Mouse (Mus musculus) intestine, postnatal 0 days (tissue): ENCODE measurements around the gene Ddx60. TPM values are rescaled to one million over a fixed set of nuclear protein-coding genes. Genes with fewer than 3 reads are reported as not detected.

Source experiments
- ATAC-seq: fragments of 200-750 bp; cut with Nextera tagmentation; 2 replicates; pipeline ENCODE4 v1.8.0; 2017; ENCODE audit warnings: mild to moderate bottlenecking, moderate TSS enrichment, moderate library complexity
- H3K27ac ChIP-seq: fragments of 300-500 bp; sonication (generic); 2 replicates; pipeline ENCODE4 v1.5.1; 2014; ENCODE audit warnings: mild to moderate bottlenecking, low read depth, low read length, moderate library complexity
- H3K27me3 ChIP-seq: fragments of 300-500 bp; sonication (generic); replicated peaks from 2 replicates; pipeline ENCODE4 v1.6.1; 2014; ENCODE audit warnings: low read length, mixed read lengths; ENCODE audit not compliant: control insufficient read depth, insufficient read depth
- H3K36me3 ChIP-seq: fragments of 300-500 bp; sonication (generic); 2 replicates; pipeline ENCODE4 v1.6.1; 2014; ENCODE audit warnings: mild to moderate bottlenecking, moderate library complexity; ENCODE audit not compliant: control insufficient read depth, insufficient read depth
- H3K4me1 ChIP-seq: fragments of 300-500 bp; sonication (generic); replicated peaks from 2 replicates; pipeline ENCODE4 v1.6.1; 2014; ENCODE audit warnings: antibody characterized with exemption, low read length, mixed read lengths; ENCODE audit not compliant: control insufficient read depth, insufficient read depth
- H3K4me2 ChIP-seq: fragments of 300-500 bp; sonication (generic); replicated peaks from 2 replicates; pipeline ENCODE4 v1.6.1; 2014; ENCODE audit warnings: low read depth, mild to moderate bottlenecking, moderate library complexity
- H3K4me3 ChIP-seq: fragments of 300-500 bp; sonication (generic); 2 replicates; pipeline ENCODE4 v1.5.1; 2014; ENCODE audit warnings: low read depth, low read length
- H3K9ac ChIP-seq: fragments of 300-500 bp; sonication (generic); 2 replicates; pipeline ENCODE4 v1.6.1; 2014; ENCODE audit warnings: mild to moderate bottlenecking, low read depth, low read length
- H3K9me3 ChIP-seq: fragments of 300-500 bp; sonication (generic); 2 replicates; pipeline ENCODE4 v1.6.1; 2016; ENCODE audit warnings: mixed run types; ENCODE audit not compliant: control insufficient read depth
- CTCF ChIP-seq: sonication (generic); IDR thresholded peaks from 2 replicates; pipeline ENCODE4 v1.5.1; 2016; ENCODE audit warnings: low read depth, mild to moderate bottlenecking, control low read depth, antibody characterized with exemption, moderate library complexity
- WGBS: fragments of 180-500 bp; shearing (Covaris S2); extraction: QIAGEN DNeasy Blood & Tissue Kit; methylation state at CpG from one replicate; pipeline ENCODE4 v1.1.7; 2014; 5-methylcytosine and 5-hydroxymethylcytosine counted together
- polyA plus RNA-seq: library from polyadenylated mRNA; unstranded; fragments of >200 nt; fragmentation: Nextera tagmentation; extraction: Ambion mirVana; gene quantifications from 2 replicates; pipeline ENCODE4 v1.2.1, GENCODE M21; 2015

The Ddx60 gene
- polyA plus RNA-seq, 1 experiment from 2014 or later, result 47.9 TPM

- no peaks in the 10 kb centered on the region for H3K36me3 ChIP-seq
- H3K4me3 ChIP-seq, result no peak overlapping the region
- no peaks in the 10 kb centered on the region for H3K4me1 ChIP-seq
- peak overlapping the region; percentile 62 for H3K27ac ChIP-seq
- H3K4me2 ChIP-seq, result peak overlapping the region; percentile 38
- ATAC-seq, result no peak
- H3K27me3 ChIP-seq, result no peaks in the 10 kb centered on the region
- WGBS, result 38% methylated on average over 13 of the region's 13 CpGs
- no peaks in the 10 kb centered on the region for H3K9me3 ChIP-seq
- TF ChIP-seq CTCF, result no peak
- H3K9ac ChIP-seq, result 0 out of 2 replicates have a peak overlapping the region, but pooled peaks have one; percentile 17
These were observed 19.3 kb upstream of the Ddx60 start for GRCm38 (mm10) chr8:61908303-61909215.

GRCm38 (mm10) chr8:61909313-61909712 is 18.6 kb upstream of the Ddx60 start:
- Histone ChIP-seq H3K4me3 (no peak overlapping the region), H3K27ac (peak overlapping the region; percentile 73), H3K4me1 (no peaks in the 10 kb centered on the region), H3K9me3 (no peaks in the 10 kb centered on the region), H3K27me3 (no peaks in the 10 kb centered on the region), H3K4me2 (peak overlapping the region; percentile 38), H3K9ac (no peak overlapping the region), H3K36me3 (no peaks in the 10 kb centered on the region)
- ATAC-seq, result peak; percentile 97
- 50% methylated on average over 3 of the region's 3 CpGs for WGBS
- peak; percentile 40 for TF ChIP-seq CTCF

GRCm38 (mm10) chr8:61912817-61913216 is 15.1 kb upstream of the Ddx60 start:
- 93% methylated on average over 5 of the region's 5 CpGs for WGBS
- no peak for ATAC-seq
- Histone ChIP-seq H3K27ac (no peak overlapping the region), H3K4me3 (no peak overlapping the region), H3K27me3 (no peaks in the 10 kb centered on the region), H3K9me3 (no peaks in the 10 kb centered on the region), H3K36me3 (no peaks in the 10 kb centered on the region), H3K9ac (no peak overlapping the region), H3K4me1 (no peaks in the 10 kb centered on the region), H3K4me2 (no peak overlapping the region)
- no peak for TF ChIP-seq CTCF

- no peaks in the 10 kb centered on the region for H3K36me3 ChIP-seq
- no peaks in the 10 kb centered on the region for H3K9me3 ChIP-seq
- H3K27me3 ChIP-seq, result no peaks in the 10 kb centered on the region
- no peak for TF ChIP-seq CTCF
- no peaks in the 10 kb centered on the region for H3K4me1 ChIP-seq
- WGBS, result 66% methylated on average over 9 of the region's 9 CpGs
- H3K27ac ChIP-seq, result no peak overlapping the region
- no peak overlapping the region for H3K9ac ChIP-seq
- no peak overlapping the region for H3K4me2 ChIP-seq
- no peak overlapping the region for H3K4me3 ChIP-seq
- no peak for ATAC-seq
These were observed 13.9 kb upstream of the Ddx60 start for GRCm38 (mm10) chr8:61913957-61914356.

- Histone ChIP-seq H3K9ac (no peak overlapping the region), H3K9me3 (no peaks in the 10 kb centered on the region), H3K36me3 (no peaks in the 10 kb centered on the region), H3K27me3 (no peaks in the 10 kb centered on the region), H3K27ac (no peak overlapping the region), H3K4me2 (no peak overlapping the region), H3K4me3 (no peak overlapping the region), H3K4me1 (no peaks in the 10 kb centered on the region)
- 63% methylated on average over 4 of the region's 4 CpGs for WGBS
- no peak for TF ChIP-seq CTCF
- no peak for ATAC-seq
These were observed 10.6 kb upstream of the Ddx60 start for GRCm38 (mm10) chr8:61917287-61917686.

- H3K9me3 ChIP-seq, result no peaks in the 10 kb centered on the region
- no peak overlapping the region for H3K27ac ChIP-seq
- H3K4me1 ChIP-seq, result no peaks in the 10 kb centered on the region
- 91% methylated on average over 2 of the region's 2 CpGs for WGBS
- TF ChIP-seq CTCF, result no peak
- H3K4me2 ChIP-seq, result no peak overlapping the region
- no peak for ATAC-seq
- no peaks in the 10 kb centered on the region for H3K27me3 ChIP-seq
- H3K36me3 ChIP-seq, result no peaks in the 10 kb centered on the region
- H3K9ac ChIP-seq, result no peak overlapping the region
- no peak overlapping the region for H3K4me3 ChIP-seq
These were observed 8.6 kb upstream of the Ddx60 start for GRCm38 (mm10) chr8:61919145-61919788.
